Mouse (Mus musculus) liver, embryonic 14.5 days (tissue): Measurements from ENCODE around the gene Ptpn5.

Source experiments
- CTCF ChIP-seq: IDR thresholded peaks from 2 replicates; pipeline ENCODE4 v1.5.1; 2016; ENCODE audit warnings: antibody characterized with exemption, low read depth, control low read depth
- EP300 ChIP-seq: IDR thresholded peaks from 2 replicates; pipeline ENCODE4 v1.6.1; 2016; ENCODE audit warnings: antibody characterized with exemption, low read depth

GRCm38 (mm10) chr7:47055744-47056143 is 77.7 kb downstream of the Ptpn5 start:
- TF ChIP-seq CTCF (no peak), EP300 (no peak)
